Mouse (Mus musculus): ENCODE data around the gene Nrxn3.

Gene Nrxn3

GRCm38 (mm10) chr12:89041429-89042107 lies 318.9 kb downstream of the Nrxn3 start:
- DNase-seq (ENCODE audit: low spot score in 2 of 2) = no peak

GRCm38 (mm10) chr12:89049279-89049678 lies 326.6 kb downstream of the Nrxn3 start:
- DNase-seq (ENCODE audit: low spot score in 2 of 2) = no peak

GRCm38 (mm10) chr12:89049686-89050085 lies 327.0 kb downstream of the Nrxn3 start:
- no peak for DNase-seq (ENCODE audit: low spot score in 2 of 2)

GRCm38 (mm10) chr12:89072436-89072835 lies 349.8 kb downstream of the Nrxn3 start:
- DNase-seq (ENCODE audit: low spot score in 2 of 2) = no peak

- DNase-seq (ENCODE audit: low spot score in 2 of 2) = no peak
Measured at GRCm38 (mm10) chr12:89073167-89073743, 350.6 kb downstream of the Nrxn3 start.

- peak in 1 of 2 experiments; percentile 8 for DNase-seq (ENCODE audit: low spot score in 2 of 2)
Measured at GRCm38 (mm10) chr12:89074551-89075295, 352.0 kb downstream of the Nrxn3 start.

GRCm38 (mm10) chr12:89093806-89094479 lies 371.3 kb downstream of the Nrxn3 start:
- peak in 1 of 2 experiments; percentile 28 for DNase-seq (ENCODE audit: low spot score in 2 of 2)

- DNase-seq (ENCODE audit: low spot score in 2 of 2) = no peak
Measured at GRCm38 (mm10) chr12:89097561-89097960, 374.9 kb downstream of the Nrxn3 start.

- DNase-seq (ENCODE audit: low spot score in 2 of 2) = peak; percentile 68 to 82
Measured at GRCm38 (mm10) chr12:89106029-89106733, 383.5 kb downstream of the Nrxn3 start.

- no peak for DNase-seq (ENCODE audit: low spot score in 2 of 2)
Measured at GRCm38 (mm10) chr12:89106881-89107584, 384.4 kb downstream of the Nrxn3 start.

GRCm38 (mm10) chr12:89109779-89110335 lies 387.2 kb downstream of the Nrxn3 start:
- no peak for DNase-seq (ENCODE audit: low spot score in 2 of 2)

GRCm38 (mm10) chr12:89128602-89129001 lies 405.9 kb downstream of the Nrxn3 start:
- no peak for DNase-seq (ENCODE audit: low spot score in 2 of 2)

GRCm38 (mm10) chr12:89129139-89129907 lies 406.6 kb downstream of the Nrxn3 start:
- peak; percentile 27 to 66 for DNase-seq (ENCODE audit: low spot score in 2 of 2)

- DNase-seq (ENCODE audit: low spot score in 2 of 2) = no peak
Measured at GRCm38 (mm10) chr12:89134333-89134732, 411.7 kb downstream of the Nrxn3 start.

- DNase-seq (ENCODE audit: low spot score in 2 of 2) = no peak
Measured at GRCm38 (mm10) chr12:89134774-89135307, 412.2 kb downstream of the Nrxn3 start.

GRCm38 (mm10) chr12:89148974-89149411 lies 426.3 kb downstream of the Nrxn3 start:
- DNase-seq (ENCODE audit: low spot score in 2 of 2) = peak; percentile 16 to 20

GRCm38 (mm10) chr12:89149455-89149854 lies 426.8 kb downstream of the Nrxn3 start:
- no peak for DNase-seq (ENCODE audit: low spot score in 2 of 2)

- DNase-seq (ENCODE audit: low spot score in 2 of 2) = no peak
Measured at GRCm38 (mm10) chr12:89156086-89156757, 433.5 kb downstream of the Nrxn3 start.

- DNase-seq (ENCODE audit: low spot score in 2 of 2) = no peak
Measured at GRCm38 (mm10) chr12:89159353-89159752, 436.7 kb downstream of the Nrxn3 start.

Measured in frontal cortex, postnatal 10 days (tissue).